Comparison of ENCODE assay signal across 15 mouse cellular contexts in the genomic region with DNA sequence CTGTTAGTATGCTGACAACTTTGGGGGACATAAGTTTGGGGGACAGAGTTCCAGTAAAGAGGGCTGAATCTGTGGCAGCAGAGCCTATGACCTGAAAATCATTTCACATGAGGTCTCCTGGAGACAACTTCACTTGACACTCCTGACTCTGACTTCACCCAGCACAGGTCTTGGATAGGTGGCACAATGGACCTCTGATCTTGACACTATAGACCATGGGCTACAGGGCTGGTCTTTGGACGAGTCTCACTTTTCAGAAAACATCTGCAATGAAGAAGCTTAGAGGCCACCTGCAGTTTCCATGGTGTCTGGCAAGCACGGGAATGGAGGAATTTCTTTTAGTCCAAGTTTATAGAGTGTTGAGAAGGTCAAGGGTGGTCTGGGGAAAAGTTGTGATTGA. TPM values are rescaled to one million over a fixed set of nuclear protein-coding genes. Genes with fewer than 3 reads are reported as not detected.
DNase-seq lines count a peak whose midpoint lies in the region; TF ChIP-seq lines count a peak whose summit lies in the region.
"Had no signal": no experiment of that assay in that cellular context is flagged by ENCODE, and none has a peak within 500 bp of the region (broad histone marks: within the 10 kb centered on the region; RNA-seq: fewer than 3 reads in every experiment).

No protein-coding gene starts in this region.

- H3K27ac ChIP-seq in heart, embryonic 10.5 days: peak overlapping the region; percentile 74
- peak overlapping the region; percentile 59; the same call in 1 of the 2 replicates for H3K27ac ChIP-seq in kidney, adult 2 months (ENCODE audit: insufficient read depth, low read depth, low read length)
- H3K27ac ChIP-seq in brown adipose tissue, adult 24 weeks (replicated peaks; ENCODE audit: low read depth, low read length): 0 out of 2 replicates have a peak overlapping the region, but pooled peaks have one; percentile 29
- peak overlapping the region; percentile 26 for H3K27ac ChIP-seq in small intestine, adult 2 months (ENCODE audit: insufficient read depth, low read depth, low read length)
- H3K27ac ChIP-seq: hindbrain, embryonic 13.5 days; midbrain, embryonic 10.5 days had no signal

- peaks cover 72% of the 10 kb centered on the region for H3K4me1 ChIP-seq in heart, embryonic 10.5 days
- no peaks in the 10 kb centered on the region; the same call in 1 of the 2 replicates for H3K4me1 ChIP-seq in kidney, adult 2 months (ENCODE audit: control insufficient read depth, insufficient read depth, low read length)
- no peaks in the 10 kb centered on the region; the same call in 1 of the 2 replicates for H3K4me1 ChIP-seq in brown adipose tissue, adult 24 weeks (ENCODE audit: control insufficient read depth, insufficient read depth, insufficient read length, low read length)
- peaks cover 5% of the 10 kb centered on the region; the same call in 1 of the 2 replicates for H3K4me1 ChIP-seq in small intestine, adult 2 months (ENCODE audit: control insufficient read depth, insufficient read depth, insufficient read length, low read length)
- H3K4me1 ChIP-seq: hindbrain, embryonic 13.5 days; midbrain, embryonic 10.5 days had no signal

- intact Hi-C loops in heart, postnatal 14 days (cut with DNase I): no loop called here

- WGBS in heart, embryonic 10.5 days: 43% methylated on average over 2 of the region's 2 CpGs
- WGBS in kidney, adult 2 months: 41% methylated on average over 2 of the region's 2 CpGs
- WGBS in small intestine, adult 2 months: 74% methylated on average over 2 of the region's 2 CpGs

- H3K4me3 ChIP-seq in heart, embryonic 10.5 days: no peak overlapping the region
- H3K4me3 ChIP-seq in kidney, adult 2 months (ENCODE audit: insufficient read depth, low read depth, low read length): no peak overlapping the region
- H3K4me3 ChIP-seq in brown adipose tissue, adult 24 weeks (ENCODE audit: insufficient read depth, low read depth, low read length): no peak overlapping the region
- H3K4me3 ChIP-seq in small intestine, adult 2 months (ENCODE audit: low read depth, low read length): no peak overlapping the region
- H3K4me3 ChIP-seq: hindbrain, embryonic 13.5 days; midbrain, embryonic 10.5 days had no signal

- peaks cover 28% of the 10 kb centered on the region for H3K36me3 ChIP-seq in heart, embryonic 10.5 days
- H3K36me3 ChIP-seq in kidney, adult 2 months (ENCODE audit: control insufficient read depth, insufficient read depth, low read length): no peaks in the 10 kb centered on the region
- peaks cover 21% of the 10 kb centered on the region for H3K36me3 ChIP-seq in small intestine, adult 2 months (ENCODE audit: control insufficient read depth, insufficient read depth, low read length)
- H3K36me3 ChIP-seq: hindbrain, embryonic 13.5 days had no signal

- no peak for TF ChIP-seq CTCF in kidney, adult 2 months (conservative IDR thresholded peaks at IDR 0.05; ENCODE audit: insufficient read depth, insufficient read length, low read depth, low read length)
- TF ChIP-seq CTCF in small intestine, adult 2 months (IDR thresholded peaks at IDR 0.05; ENCODE audit: extremely low read depth, insufficient read length, insufficient replicate concordance, low read depth, low read length): no peak

- no peaks in the 10 kb centered on the region for H3K27me3 ChIP-seq in heart, embryonic 10.5 days (ENCODE audit: insufficient read depth, poor library complexity, severe bottlenecking)
- H3K27me3 ChIP-seq in kidney, adult 2 months (replicated peaks; ENCODE audit: control insufficient read depth, insufficient read depth, low read length): no peaks in the 10 kb centered on the region
- H3K27me3 ChIP-seq in small intestine, adult 2 months (ENCODE audit: control insufficient read depth, insufficient read depth, low read length): no peaks in the 10 kb centered on the region
- H3K27me3 ChIP-seq: CH12.LX; hindbrain, embryonic 13.5 days had no signal

- H3K9me3 ChIP-seq in heart, embryonic 10.5 days: no peaks in the 10 kb centered on the region
- H3K9me3 ChIP-seq: hindbrain, embryonic 13.5 days; midbrain, embryonic 10.5 days had no signal

- DNase-seq in heart, embryonic 10.5 days (ENCODE audit: low spot score): no peak
- no peak for DNase-seq in heart, postnatal 14 days
- DNase-seq in kidney, adult 2 months: no peak
- no peak for DNase-seq in kidney, postnatal 36 days
- DNase-seq in adipocyte (ENCODE audit: low spot score): no peak
- DNase-seq: cerebellum, adult 18-20 months; cerebellum, postnatal 36 days; liver; liver, postnatal 0 days; thymus, postnatal 14 days had no signal

- TF ChIP-seq POLR2A in kidney, adult 2 months (IDR thresholded peaks at IDR 0.05; ENCODE audit: low read depth, low read length): no peak
- no peak for TF ChIP-seq POLR2A in small intestine, adult 2 months (IDR thresholded peaks at IDR 0.05; ENCODE audit: low read depth, low read length)

RNA-seq across cellular contexts. Expression of a gene that starts 52.0 kb away (rescaled TPM):
- 115 and 173 TPM in 2 replicates for polyA plus RNA-seq in heart, embryonic 10.5 days (2016; fragmentation: Nextera tagmentation; extraction: Ambion mirVana)
- 100 to 1,000 TPM; 439 to 440 TPM for total RNA-seq in heart, postnatal 14 days (2021)
- 36.5 and 38.2 TPM in 2 replicates for polyA plus RNA-seq in kidney, adult 2 months (2012; rRNA removed)
- polyA plus RNA-seq in brown adipose tissue, adult 24 weeks (2012; ENCODE audit: insufficient read depth, insufficient read length, missing spikeins): 10.6 and 11.7 TPM in 2 replicates
- polyA plus RNA-seq in small intestine, adult 2 months (2012; rRNA removed): 19.6 and 30.7 TPM in 2 replicates
